20 mouse cellular contexts compared by ENCODE assay signal in genomic region chr13:47019774-47020173, GRCm38 (mm10). TPM values are rescaled to one million over a fixed set of nuclear protein-coding genes. Genes with fewer than 3 reads are reported as not detected.
DNase-seq lines count a peak whose midpoint lies in the region; ATAC-seq and TF ChIP-seq lines count a peak whose summit lies in the region.
"Had no signal": no experiment of that assay in that cellular context is flagged by ENCODE, and none has a peak within 500 bp of the region (broad histone marks: within the 10 kb centered on the region; RNA-seq: fewer than 3 reads in every experiment).

No protein-coding gene starts in this region.

- H3K27ac ChIP-seq in intestine, postnatal 0 days (ENCODE audit: low read depth, low read length): no peak overlapping the region
- H3K27ac ChIP-seq in intestine, embryonic 16.5 days (ENCODE audit: low read length): no peak overlapping the region
- H3K27ac ChIP-seq in kidney, postnatal 0 days: no peak overlapping the region
- no peak overlapping the region for H3K27ac ChIP-seq in kidney, embryonic 16.5 days (ENCODE audit: low read length)
- no peak overlapping the region for H3K27ac ChIP-seq in liver, adult 2 months (replicated peaks; ENCODE audit: insufficient read depth, low read depth, low read length)
- H3K27ac ChIP-seq in liver, embryonic 12.5 days: no peak overlapping the region
- no peak overlapping the region for H3K27ac ChIP-seq in stomach, postnatal 0 days (replicated peaks)
- H3K27ac ChIP-seq: embryonic facial prominence, embryonic 13.5 days; forebrain, embryonic 12.5 days; hindbrain, embryonic 12.5 days had no signal

- H3K27me3 ChIP-seq in intestine, postnatal 0 days (replicated peaks; ENCODE audit: control insufficient read depth, insufficient read depth, low read length): no peaks in the 10 kb centered on the region
- no peaks in the 10 kb centered on the region for H3K27me3 ChIP-seq in intestine, embryonic 16.5 days (replicated peaks; ENCODE audit: control insufficient read depth, insufficient read depth, low read length)
- H3K27me3 ChIP-seq in kidney, postnatal 0 days (ENCODE audit: insufficient read depth, low read length): no peaks in the 10 kb centered on the region
- H3K27me3 ChIP-seq in kidney, embryonic 16.5 days (ENCODE audit: insufficient read depth, low read length): no peaks in the 10 kb centered on the region
- no peaks in the 10 kb centered on the region for H3K27me3 ChIP-seq in liver, adult 2 months (ENCODE audit: control insufficient read depth, insufficient read depth, low read length)
- peaks cover 7% of the 10 kb centered on the region; the same call in 1 of the 2 replicates for H3K27me3 ChIP-seq in liver, embryonic 12.5 days (replicated peaks)
- no peaks in the 10 kb centered on the region for H3K27me3 ChIP-seq in stomach, postnatal 0 days (ENCODE audit: control insufficient read depth, insufficient read depth, low read length)
- H3K27me3 ChIP-seq: CH12.LX had no signal

- DNase-seq in kidney, postnatal 0 days (ENCODE audit: low spot score): no peak
- DNase-seq in liver, adult 2 months (ENCODE audit: extremely low read depth, low read depth, low spot score): peak; percentile 60
- DNase-seq in stomach, postnatal 0 days (ENCODE audit: low spot score): no peak
- DNase-seq: adrenal gland, adult 2 months; adrenal gland, postnatal 25 days; cerebellum, adult 18-20 months; cerebellum, adult 9-11 months; cerebellum, postnatal 36 days; gastrocnemius, postnatal 10 days; heart, postnatal 10 days; heart, postnatal 4 days had no signal

- 59% methylated on average over 7 of the region's 7 CpGs for WGBS in intestine, postnatal 0 days
- 74% methylated on average over 7 of the region's 7 CpGs for whole genome bisulfite sequencing in intestine, embryonic 16.5 days
- WGBS in kidney, postnatal 0 days: 80% methylated on average over 7 of the region's 7 CpGs
- 84% methylated on average over 7 of the region's 7 CpGs for WGBS in kidney, embryonic 16.5 days
- WGBS in liver, adult 2 months: 34% methylated on average over 7 of the region's 7 CpGs
- WGBS in liver, embryonic 12.5 days (ENCODE audit: insufficient replicate concordance): 63% methylated on average over 7 of the region's 7 CpGs
- WGBS in stomach, postnatal 0 days: 80% methylated on average over 7 of the region's 7 CpGs

- no peak overlapping the region for H3K4me3 ChIP-seq in intestine, postnatal 0 days (ENCODE audit: low read depth, low read length)
- no peak overlapping the region for H3K4me3 ChIP-seq in intestine, embryonic 16.5 days (ENCODE audit: low read length)
- no peak overlapping the region for H3K4me3 ChIP-seq in kidney, postnatal 0 days (replicated peaks; ENCODE audit: low read depth, low read length)
- no peak overlapping the region for H3K4me3 ChIP-seq in kidney, embryonic 16.5 days (ENCODE audit: low read length)
- no peak overlapping the region for H3K4me3 ChIP-seq in liver, adult 2 months (ENCODE audit: insufficient read depth, low read depth, low read length)
- no peak overlapping the region for H3K4me3 ChIP-seq in liver, embryonic 12.5 days
- no peak overlapping the region for H3K4me3 ChIP-seq in stomach, postnatal 0 days (ENCODE audit: low read depth, low read length)
- H3K4me3 ChIP-seq: embryonic facial prominence, embryonic 13.5 days; forebrain, embryonic 12.5 days; hindbrain, embryonic 12.5 days had no signal

- no peak overlapping the region for H3K4me2 ChIP-seq in intestine, postnatal 0 days (replicated peaks; ENCODE audit: low read depth)
- H3K4me2 ChIP-seq in intestine, embryonic 16.5 days (ENCODE audit: low read depth, low read length): no peak overlapping the region
- no peak overlapping the region for H3K4me2 ChIP-seq in kidney, postnatal 0 days (ENCODE audit: low read length)
- H3K4me2 ChIP-seq in kidney, embryonic 16.5 days (replicated peaks; ENCODE audit: low read depth, low read length): no peak overlapping the region
- H3K4me2 ChIP-seq in liver, embryonic 12.5 days: no peak overlapping the region
- no peak overlapping the region for H3K4me2 ChIP-seq in stomach, postnatal 0 days (replicated peaks; ENCODE audit: low read depth)
- H3K4me2 ChIP-seq: embryonic facial prominence, embryonic 13.5 days; forebrain, embryonic 12.5 days; hindbrain, embryonic 12.5 days had no signal

- no peak for TF ChIP-seq POLR2A in liver, adult 2 months (IDR thresholded peaks at IDR 0.05; ENCODE audit: extremely low read depth, insufficient read depth, low read length)

- no peaks in the 10 kb centered on the region for H3K36me3 ChIP-seq in intestine, postnatal 0 days (ENCODE audit: control insufficient read depth, insufficient read depth)
- H3K36me3 ChIP-seq in intestine, embryonic 16.5 days (ENCODE audit: control insufficient read depth, insufficient read depth, low read length): no peaks in the 10 kb centered on the region
- no peaks in the 10 kb centered on the region for H3K36me3 ChIP-seq in kidney, postnatal 0 days (ENCODE audit: insufficient read depth, low read length)
- no peaks in the 10 kb centered on the region for H3K36me3 ChIP-seq in kidney, embryonic 16.5 days (ENCODE audit: insufficient read depth, low read length)
- H3K36me3 ChIP-seq in liver, adult 2 months (ENCODE audit: control insufficient read depth, insufficient read depth, low read length): peaks cover 2% of the 10 kb centered on the region; the same call in 1 of the 2 replicates
- no peaks in the 10 kb centered on the region for H3K36me3 ChIP-seq in liver, embryonic 12.5 days
- H3K36me3 ChIP-seq in stomach, postnatal 0 days (ENCODE audit: control insufficient read depth, insufficient read depth, low read length): no peaks in the 10 kb centered on the region

- peak; percentile 41; the same call in 1 of the 2 replicates for ATAC-seq in intestine, postnatal 0 days
- no peak for ATAC-seq in intestine, embryonic 16.5 days
- no peak for ATAC-seq in kidney, postnatal 0 days (replicated peaks; ENCODE audit: low FRiP score, low read depth)
- no peak for ATAC-seq in kidney, embryonic 16.5 days (ENCODE audit: low FRiP score, low TSS enrichment)
- no peak for ATAC-seq in liver, embryonic 12.5 days
- no peak for ATAC-seq in stomach, postnatal 0 days (ENCODE audit: low FRiP score, low TSS enrichment)
- ATAC-seq: forebrain, embryonic 16.5 days had no signal

- H3K4me1 ChIP-seq in intestine, postnatal 0 days (replicated peaks; ENCODE audit: control insufficient read depth, insufficient read depth, low read length): no peaks in the 10 kb centered on the region
- no peaks in the 10 kb centered on the region for H3K4me1 ChIP-seq in intestine, embryonic 16.5 days (ENCODE audit: control insufficient read depth, insufficient read depth, low read length)
- peaks cover 2% of the 10 kb centered on the region; the same call in 1 of the 2 replicates for H3K4me1 ChIP-seq in kidney, postnatal 0 days (replicated peaks; ENCODE audit: insufficient read depth, low read length)
- H3K4me1 ChIP-seq in kidney, embryonic 16.5 days (ENCODE audit: insufficient read depth, low read length): peaks cover 11% of the 10 kb centered on the region; the same call in 1 of the 2 replicates
- H3K4me1 ChIP-seq in liver, adult 2 months (ENCODE audit: control insufficient read depth, insufficient read depth, low read length): peaks cover 2% of the 10 kb centered on the region; the same call in 1 of the 2 replicates
- H3K4me1 ChIP-seq in liver, embryonic 12.5 days: peaks cover 3% of the 10 kb centered on the region; the same call in 1 of the 2 replicates
- H3K4me1 ChIP-seq in stomach, postnatal 0 days (replicated peaks; ENCODE audit: control insufficient read depth, insufficient read depth): no peaks in the 10 kb centered on the region
- H3K4me1 ChIP-seq: hindbrain, embryonic 12.5 days had no signal

- no peaks in the 10 kb centered on the region for H3K9me3 ChIP-seq in intestine, postnatal 0 days (ENCODE audit: control insufficient read depth)
- no peaks in the 10 kb centered on the region for H3K9me3 ChIP-seq in intestine, embryonic 16.5 days (ENCODE audit: control insufficient read depth, low read length)
- H3K9me3 ChIP-seq in kidney, postnatal 0 days (replicated peaks; ENCODE audit: low read length): no peaks in the 10 kb centered on the region
- no peaks in the 10 kb centered on the region for H3K9me3 ChIP-seq in kidney, embryonic 16.5 days (ENCODE audit: low read length)
- no peaks in the 10 kb centered on the region for H3K9me3 ChIP-seq in liver, embryonic 12.5 days (replicated peaks)
- no peaks in the 10 kb centered on the region for H3K9me3 ChIP-seq in stomach, postnatal 0 days (ENCODE audit: control insufficient read depth, low read length)
- H3K9me3 ChIP-seq: embryonic facial prominence, embryonic 13.5 days; forebrain, embryonic 12.5 days; hindbrain, embryonic 12.5 days had no signal

- peak; percentile 31; the same call in 1 of the 2 replicates for TF ChIP-seq CTCF in intestine, postnatal 0 days (IDR thresholded peaks at IDR 0.05; ENCODE audit: low read depth)
- TF ChIP-seq CTCF in kidney, postnatal 0 days (IDR thresholded peaks at IDR 0.05; ENCODE audit: low read depth): 0 out of 2 replicates have a peak, but pooled peaks have one; percentile 4
- no peak for TF ChIP-seq CTCF in liver, adult 2 months (IDR thresholded peaks at IDR 0.05; ENCODE audit: low read depth, low read length)
- 0 out of 2 replicates have a peak, but pooled peaks have one; percentile 3 for TF ChIP-seq CTCF in stomach, postnatal 0 days (IDR thresholded peaks at IDR 0.05; ENCODE audit: low read depth)

- no peak for TF ChIP-seq EP300 in stomach, postnatal 0 days (optimal IDR thresholded peaks at IDR 0.05)

- H3K9ac ChIP-seq in intestine, postnatal 0 days (ENCODE audit: low read depth, low read length): no peak overlapping the region
- no peak overlapping the region for H3K9ac ChIP-seq in intestine, embryonic 16.5 days (ENCODE audit: low read depth, low read length)
- H3K9ac ChIP-seq in kidney, postnatal 0 days (ENCODE audit: low read depth, low read length): no peak overlapping the region
- H3K9ac ChIP-seq in kidney, embryonic 16.5 days (replicated peaks; ENCODE audit: low read length): no peak overlapping the region
- no peak overlapping the region for H3K9ac ChIP-seq in liver, adult 2 months (ENCODE audit: low read depth, low read length)
- no peak overlapping the region for H3K9ac ChIP-seq in liver, embryonic 12.5 days
- H3K9ac ChIP-seq in stomach, postnatal 0 days (ENCODE audit: low read length): no peak overlapping the region
- H3K9ac ChIP-seq: embryonic facial prominence, embryonic 13.5 days; forebrain, embryonic 12.5 days; hindbrain, embryonic 12.5 days had no signal

- H3K79me2 ChIP-seq in liver, adult 2 months (ENCODE audit: control insufficient read depth, insufficient read depth, low read length): no peaks in the 10 kb centered on the region

RNA-seq across cellular contexts. Expression of gene Nhlrc1, which starts 5.1 kb away (rescaled TPM):
- 2.1 and 2.4 TPM in 2 replicates for polyA plus RNA-seq in intestine, postnatal 0 days (2015; fragmentation: Nextera tagmentation; extraction: Ambion mirVana)
- 2.9 and 3.1 TPM in 2 replicates for polyA plus RNA-seq in intestine, embryonic 16.5 days (2015; fragmentation: Nextera tagmentation; extraction: Ambion mirVana)
- polyA plus RNA-seq in kidney, postnatal 0 days (2015; fragmentation: Nextera tagmentation; extraction: Ambion mirVana): 2.3 and 2.7 TPM in 2 replicates
- 3.0 and 3.6 TPM in 2 replicates for polyA plus RNA-seq in kidney, embryonic 16.5 days (2015; fragmentation: Nextera tagmentation; extraction: Ambion mirVana)
- total RNA-seq in liver, adult 2 months (2014; rRNA removed): 0.40 and 0.83 TPM in 2 replicates
- polyA plus RNA-seq in liver, adult 2 months (2012; rRNA removed): 1.8 and 2.9 TPM in 2 replicates
- polyA plus RNA-seq in liver, embryonic 12.5 days (2016; fragmentation: Nextera tagmentation; extraction: Ambion mirVana): 0.90 and 1.0 TPM in 2 replicates
- 3.6 and 3.8 TPM in 2 replicates for polyA plus RNA-seq in stomach, postnatal 0 days (2015; fragmentation: Nextera tagmentation; extraction: Ambion mirVana)
- total RNA-seq: CH12.LX had no signal

RNA-seq across cellular contexts. Expression of gene Kdm1b, which starts 23.5 kb away (rescaled TPM):
- 6.7 and 7.2 TPM in 2 replicates for polyA plus RNA-seq in intestine, postnatal 0 days (2015; fragmentation: Nextera tagmentation; extraction: Ambion mirVana)
- polyA plus RNA-seq in intestine, embryonic 16.5 days (2015; fragmentation: Nextera tagmentation; extraction: Ambion mirVana): 10.2 and 11.0 TPM in 2 replicates
- polyA plus RNA-seq in kidney, postnatal 0 days (2015; fragmentation: Nextera tagmentation; extraction: Ambion mirVana): 11.6 and 12.9 TPM in 2 replicates
- polyA plus RNA-seq in kidney, embryonic 16.5 days (2015; fragmentation: Nextera tagmentation; extraction: Ambion mirVana): 14.5 and 15.4 TPM in 2 replicates
- total RNA-seq in liver, adult 2 months (2014; rRNA removed): 17.5 and 21.1 TPM in 2 replicates
- 7.4 and 9.3 TPM in 2 replicates for polyA plus RNA-seq in liver, adult 2 months (2012; rRNA removed)
- polyA plus RNA-seq in liver, embryonic 12.5 days (2016; fragmentation: Nextera tagmentation; extraction: Ambion mirVana): 4.1 and 4.8 TPM in 2 replicates
- 10.1 and 11.1 TPM in 2 replicates for polyA plus RNA-seq in stomach, postnatal 0 days (2015; fragmentation: Nextera tagmentation; extraction: Ambion mirVana)

RNA-seq across cellular contexts. Expression of gene Tpmt, which starts 24.8 kb away (rescaled TPM):
- 21.6 and 21.9 TPM in 2 replicates for polyA plus RNA-seq in intestine, postnatal 0 days (2015; fragmentation: Nextera tagmentation; extraction: Ambion mirVana)
- polyA plus RNA-seq in intestine, embryonic 16.5 days (2015; fragmentation: Nextera tagmentation; extraction: Ambion mirVana): 27.6 and 27.9 TPM in 2 replicates
- polyA plus RNA-seq in kidney, postnatal 0 days (2015; fragmentation: Nextera tagmentation; extraction: Ambion mirVana): 55.3 and 55.8 TPM in 2 replicates
- polyA plus RNA-seq in kidney, embryonic 16.5 days (2015; fragmentation: Nextera tagmentation; extraction: Ambion mirVana): 37.4 and 39.6 TPM in 2 replicates
- 33.0 and 45.4 TPM in 2 replicates for total RNA-seq in liver, adult 2 months (2014; rRNA removed)
- 13.9 and 18.9 TPM in 2 replicates for polyA plus RNA-seq in liver, adult 2 months (2012; rRNA removed)
- 10.0 and 10.1 TPM in 2 replicates for polyA plus RNA-seq in liver, embryonic 12.5 days (2016; fragmentation: Nextera tagmentation; extraction: Ambion mirVana)
- polyA plus RNA-seq in stomach, postnatal 0 days (2015; fragmentation: Nextera tagmentation; extraction: Ambion mirVana): 10.0 and 10.2 TPM in 2 replicates
